Mouse (Mus musculus): ENCODE measurements around the gene Mettl21c. TPM values are rescaled to one million over a fixed set of nuclear protein-coding genes. Genes with fewer than 3 reads are reported as not detected.
"Not testable (repeated sequence)": the region's sequence is repeated elsewhere in the genome, so short reads cannot be mapped to it uniquely, and the experiment has no call there.

Mettl21c gene
- 0.05 and 0.38 TPM in 2 replicates for polyA plus RNA-seq (2015; fragmentation: Nextera tagmentation; extraction: Ambion mirVana)

GRCm38 (mm10) chr1:44019934-44020333, at the start of gene Mettl21c:
TSS of gene Mettl21c (minus strand) at chr1:44020034.
- Histone ChIP-seq H3K9me3 (no peaks in the 10 kb centered on the region), H3K27me3 (replicated peaks) (no peaks in the 10 kb centered on the region), H3K9ac (no peak within 1 kb of the TSS), H3K27ac (replicated peaks) (no peak within 1 kb of the TSS), H3K4me3 (no peak within 1 kb of the TSS), H3K36me3 (no peaks in the 10 kb centered on the region), H3K4me2 (no peak within 1 kb of the TSS), H3K4me1 (peaks cover 6% of the 10 kb centered on the region; the same call in 1 of the 2 replicates)
- ATAC-seq (ENCODE audit: extremely low read depth, insufficient number of reproducible peaks, low FRiP score, low TSS enrichment): no peak

- H3K4me3 ChIP-seq: no peak overlapping the region
- no peak for ATAC-seq (ENCODE audit: extremely low read depth, insufficient number of reproducible peaks, low FRiP score, low TSS enrichment)
- WGBS: 3% methylated on average over 1 of the region's 1 CpGs
Measured at GRCm38 (mm10) chr1:44064625-44065024, 44.8 kb upstream of the Mettl21c start.

GRCm38 (mm10) chr1:44063439-44063838, 43.6 kb upstream of the Mettl21c start:
- 91% methylated on average over 6 of the region's 6 CpGs for WGBS
- Histone ChIP-seq H3K27ac (replicated peaks) (no peak overlapping the region), H3K27me3 (replicated peaks) (no peaks in the 10 kb centered on the region), H3K9me3 (no peaks in the 10 kb centered on the region), H3K36me3 (no peaks in the 10 kb centered on the region), H3K4me1 (no peaks in the 10 kb centered on the region), H3K4me2 (no peak overlapping the region), H3K9ac (no peak overlapping the region), H3K4me3 (no peak overlapping the region)
- no peak for ATAC-seq (ENCODE audit: extremely low read depth, insufficient number of reproducible peaks, low FRiP score, low TSS enrichment)

More at GRCm38 (mm10) chr1:44064625-44065024, 44.8 kb upstream of the Mettl21c start:
- Histone ChIP-seq H3K36me3 (no peaks in the 10 kb centered on the region), H3K9ac (no peak overlapping the region), H3K27ac (replicated peaks) (no peak overlapping the region), H3K4me2 (no peak overlapping the region), H3K9me3 (no peaks in the 10 kb centered on the region), H3K4me1 (no peaks in the 10 kb centered on the region), H3K27me3 (replicated peaks) (no peaks in the 10 kb centered on the region)

GRCm38 (mm10) chr1:44061836-44062235, 42.0 kb upstream of the Mettl21c start, which contains the start of gene Gm8251:
TSS of gene Gm8251 (minus strand) at chr1:44061936.
- Histone ChIP-seq H3K9me3 (no peaks in the 10 kb centered on the region), H3K9ac (no peak within 1 kb of the TSS), H3K27ac (replicated peaks) (no peak within 1 kb of the TSS), H3K36me3 (no peaks in the 10 kb centered on the region), H3K4me1 (no peaks in the 10 kb centered on the region), H3K4me3 (no peak within 1 kb of the TSS), H3K27me3 (replicated peaks) (no peaks in the 10 kb centered on the region), H3K4me2 (no peak within 1 kb of the TSS)
- no peak for ATAC-seq (ENCODE audit: extremely low read depth, insufficient number of reproducible peaks, low FRiP score, low TSS enrichment)
- 79% methylated on average over 2 of the region's 2 CpGs for WGBS

- H3K9ac ChIP-seq: no peak overlapping the region
- no peak overlapping the region for H3K4me2 ChIP-seq
- H3K36me3 ChIP-seq: no peaks in the 10 kb centered on the region
- 72% methylated on average over 3 of the region's 3 CpGs for WGBS
- no peaks in the 10 kb centered on the region for H3K4me1 ChIP-seq
- no peak for ATAC-seq (ENCODE audit: extremely low read depth, insufficient number of reproducible peaks, low FRiP score, low TSS enrichment)
- no peaks in the 10 kb centered on the region for H3K9me3 ChIP-seq
- no peak overlapping the region for H3K27ac ChIP-seq (replicated peaks)
- H3K27me3 ChIP-seq (replicated peaks): no peaks in the 10 kb centered on the region
- no peak overlapping the region for H3K4me3 ChIP-seq
Measured at GRCm38 (mm10) chr1:44057805-44058204, 38.0 kb upstream of the Mettl21c start.

- no peak for ATAC-seq (ENCODE audit: extremely low read depth, insufficient number of reproducible peaks, low FRiP score, low TSS enrichment)
- H3K4me2 ChIP-seq: no peak overlapping the region
- H3K27ac ChIP-seq (replicated peaks): no peak overlapping the region
- H3K9me3 ChIP-seq: no peaks in the 10 kb centered on the region
- 0 out of 2 replicates have a peak, but pooled peaks cover 4% of the 10 kb centered on the region for H3K4me1 ChIP-seq
- no peak overlapping the region for H3K4me3 ChIP-seq
- H3K36me3 ChIP-seq: no peaks in the 10 kb centered on the region
- no peaks in the 10 kb centered on the region for H3K27me3 ChIP-seq (replicated peaks)
- no peak overlapping the region for H3K9ac ChIP-seq
- WGBS: 72% methylated on average over 2 of the region's 2 CpGs
Measured at GRCm38 (mm10) chr1:44046556-44046955, 26.7 kb upstream of the Mettl21c start.

- not testable (repeated sequence) for ATAC-seq (ENCODE audit: extremely low read depth, insufficient number of reproducible peaks, low FRiP score, low TSS enrichment)
- 80% methylated on average over 5 of the region's 5 CpGs for WGBS
Measured at GRCm38 (mm10) chr1:44045689-44046088, 25.9 kb upstream of the Mettl21c start.

GRCm38 (mm10) chr1:44042555-44042915, 22.7 kb upstream of the Mettl21c start:
- Histone ChIP-seq H3K4me1 (0 out of 2 replicates have a peak, but pooled peaks cover 4% of the 10 kb centered on the region), H3K27me3 (replicated peaks) (no peaks in the 10 kb centered on the region), H3K9me3 (no peaks in the 10 kb centered on the region), H3K4me2 (peak overlapping the region; percentile 87), H3K27ac (replicated peaks) (no peak overlapping the region), H3K36me3 (no peaks in the 10 kb centered on the region), H3K4me3 (peak overlapping the region; percentile 63), H3K9ac (peak overlapping the region; percentile 79)
- ATAC-seq (ENCODE audit: extremely low read depth, insufficient number of reproducible peaks, low FRiP score, low TSS enrichment): no peak
- WGBS: 3% methylated on average over 6 of the region's 6 CpGs

More at GRCm38 (mm10) chr1:44045689-44046088, 25.9 kb upstream of the Mettl21c start:
- H3K4me2 ChIP-seq; H3K4me1 ChIP-seq; H3K9ac ChIP-seq; H3K36me3 ChIP-seq; H3K27ac ChIP-seq (replicated peaks); H3K27me3 ChIP-seq (replicated peaks); H3K9me3 ChIP-seq; H3K4me3 ChIP-seq: not testable (repeated sequence)

GRCm38 (mm10) chr1:44041797-44042554, 22.1 kb upstream of the Mettl21c start:
- Histone ChIP-seq H3K4me3 (peak overlapping the region; percentile 63), H3K4me1 (0 out of 2 replicates have a peak, but pooled peaks cover 4% of the 10 kb centered on the region), H3K9me3 (no peaks in the 10 kb centered on the region), H3K9ac (peak overlapping the region; percentile 79), H3K27ac (replicated peaks) (no peak overlapping the region), H3K36me3 (no peaks in the 10 kb centered on the region), H3K27me3 (replicated peaks) (no peaks in the 10 kb centered on the region), H3K4me2 (peak overlapping the region; percentile 87)
- 2% methylated on average over 17 of the region's 17 CpGs for WGBS
- no peak for ATAC-seq (ENCODE audit: extremely low read depth, insufficient number of reproducible peaks, low FRiP score, low TSS enrichment)

GRCm38 (mm10) chr1:44032948-44033347, 13.1 kb upstream of the Mettl21c start:
- 79% methylated on average over 5 of the region's 5 CpGs for WGBS
- Histone ChIP-seq H3K27ac (replicated peaks) (no peak overlapping the region), H3K4me3 (no peak overlapping the region), H3K9ac (no peak overlapping the region), H3K9me3 (no peaks in the 10 kb centered on the region), H3K27me3 (replicated peaks) (no peaks in the 10 kb centered on the region), H3K36me3 (no peaks in the 10 kb centered on the region), H3K4me1 (no peaks in the 10 kb centered on the region), H3K4me2 (no peak overlapping the region)
- no peak for ATAC-seq (ENCODE audit: extremely low read depth, insufficient number of reproducible peaks, low FRiP score, low TSS enrichment)

GRCm38 (mm10) chr1:44032213-44032612, 12.4 kb upstream of the Mettl21c start:
- H3K27me3 ChIP-seq (replicated peaks): no peaks in the 10 kb centered on the region
- H3K9ac ChIP-seq: no peak overlapping the region
- no peaks in the 10 kb centered on the region for H3K4me1 ChIP-seq
- no peak overlapping the region for H3K4me3 ChIP-seq
- no peak overlapping the region for H3K4me2 ChIP-seq
- no peak overlapping the region for H3K27ac ChIP-seq (replicated peaks)
- no peaks in the 10 kb centered on the region for H3K9me3 ChIP-seq
- no peak for ATAC-seq (ENCODE audit: extremely low read depth, insufficient number of reproducible peaks, low FRiP score, low TSS enrichment)
- 56% methylated on average over 2 of the region's 2 CpGs for WGBS
- no peaks in the 10 kb centered on the region for H3K36me3 ChIP-seq

GRCm38 (mm10) chr1:44027651-44028050, 7.8 kb upstream of the Mettl21c start:
- no peaks in the 10 kb centered on the region for H3K36me3 ChIP-seq
- no peak overlapping the region for H3K9ac ChIP-seq
- no peak overlapping the region for H3K4me2 ChIP-seq
- WGBS: 84% methylated on average over 1 of the region's 1 CpGs
- no peak overlapping the region for H3K4me3 ChIP-seq
- H3K9me3 ChIP-seq: no peaks in the 10 kb centered on the region
- no peak overlapping the region for H3K27ac ChIP-seq (replicated peaks)
- no peak for ATAC-seq (ENCODE audit: extremely low read depth, insufficient number of reproducible peaks, low FRiP score, low TSS enrichment)
- H3K27me3 ChIP-seq (replicated peaks): no peaks in the 10 kb centered on the region
- H3K4me1 ChIP-seq: no peaks in the 10 kb centered on the region
